Comparison of ENCODE assay signal across 17 mouse cellular contexts in the genomic region with DNA sequence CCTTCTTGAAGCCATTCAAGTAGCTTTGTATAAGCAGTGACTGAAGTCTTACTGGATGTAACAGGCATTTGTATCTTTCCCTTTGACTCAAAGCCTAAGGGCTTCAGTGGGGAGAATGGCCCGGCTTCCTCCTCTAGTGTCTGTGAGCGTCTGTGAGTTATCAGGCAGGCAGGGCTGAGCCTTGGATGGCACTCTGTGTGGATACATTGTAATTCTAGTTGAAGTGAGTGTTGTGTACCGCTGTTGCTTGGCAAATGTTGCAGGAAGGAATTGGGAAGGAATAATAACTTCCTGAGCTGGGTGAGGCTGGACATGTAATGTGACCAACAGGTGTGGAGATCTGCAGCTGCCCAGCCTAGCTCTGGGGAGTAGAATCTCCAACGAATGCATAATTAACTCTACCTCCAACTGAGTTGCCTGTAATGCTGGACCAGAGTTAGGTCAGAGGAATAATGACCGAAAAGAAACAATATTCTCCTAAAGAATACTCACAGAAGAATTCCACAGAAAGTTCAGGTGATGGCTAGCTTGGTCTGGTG.
A peak's percentile ranks its signal among the peaks of the same experiment; 100 is the strongest.
DNase-seq lines count a peak whose midpoint lies in the region; ATAC-seq lines count a peak whose summit lies in the region.
"Had no signal": no experiment of that assay in that cellular context is flagged by ENCODE, and none has a peak within 500 bp of the region (broad histone marks: within the 10 kb centered on the region; RNA-seq: fewer than 3 reads in every experiment).

No protein-coding gene starts in this region.

- no peak overlapping the region for H3K4me2 ChIP-seq in heart, embryonic 12.5 days
- no peak overlapping the region for H3K4me2 ChIP-seq in kidney, embryonic 15.5 days
- H3K4me2 ChIP-seq: forebrain, embryonic 13.5 days; heart, embryonic 13.5 days; hindbrain, embryonic 15.5 days had no signal

- H3K36me3 ChIP-seq in heart, embryonic 12.5 days = no peaks in the 10 kb centered on the region
- no peaks in the 10 kb centered on the region for H3K36me3 ChIP-seq in kidney, embryonic 15.5 days
- H3K36me3 ChIP-seq: heart, embryonic 13.5 days; hindbrain, embryonic 15.5 days had no signal

- 49% methylated on average over 5 of the region's 5 CpGs for WGBS in heart, embryonic 12.5 days
- WGBS in kidney, embryonic 15.5 days = 53% methylated on average over 5 of the region's 5 CpGs

- H3K9ac ChIP-seq in heart, embryonic 12.5 days = no peak overlapping the region
- no peak overlapping the region for H3K9ac ChIP-seq in kidney, embryonic 15.5 days
- H3K9ac ChIP-seq: forebrain, embryonic 13.5 days; forebrain, postnatal 0 days; heart, embryonic 13.5 days; hindbrain, embryonic 15.5 days had no signal

- ATAC-seq in heart, embryonic 12.5 days (ENCODE audit: insufficient number of reproducible peaks, low FRiP score) = no peak
- no peak for ATAC-seq in kidney, embryonic 15.5 days (replicated peaks; ENCODE audit: low FRiP score)
- no peak for ATAC-seq in cerebellum, adult (ENCODE audit: insufficient number of reproducible peaks, low FRiP score, low TSS enrichment)
- ATAC-seq: forebrain, embryonic 13.5 days; forebrain, postnatal 0 days had no signal

- H3K4me1 ChIP-seq in heart, embryonic 12.5 days (replicated peaks) = peaks cover 11% of the 10 kb centered on the region
- peaks cover 37% of the 10 kb centered on the region for H3K4me1 ChIP-seq in kidney, embryonic 15.5 days

- H3K27ac ChIP-seq in heart, embryonic 12.5 days (ENCODE audit: poor library complexity, severe bottlenecking) = no peak overlapping the region
- peak overlapping the region; percentile 73 for H3K27ac ChIP-seq in kidney, embryonic 15.5 days
- H3K27ac ChIP-seq: forebrain, embryonic 13.5 days; heart, embryonic 13.5 days; hindbrain, embryonic 15.5 days had no signal

- H3K4me3 ChIP-seq in heart, embryonic 12.5 days = no peak overlapping the region
- no peak overlapping the region for H3K4me3 ChIP-seq in kidney, embryonic 15.5 days (replicated peaks)
- H3K4me3 ChIP-seq: forebrain, embryonic 13.5 days; heart, embryonic 13.5 days; hindbrain, embryonic 15.5 days had no signal

- no peaks in the 10 kb centered on the region for H3K9me3 ChIP-seq in heart, embryonic 12.5 days (replicated peaks)
- no peaks in the 10 kb centered on the region for H3K9me3 ChIP-seq in kidney, embryonic 15.5 days (replicated peaks)
- H3K9me3 ChIP-seq: forebrain, embryonic 13.5 days; heart, embryonic 13.5 days; hindbrain, embryonic 15.5 days had no signal

- peaks cover 17% of the 10 kb centered on the region for H3K27me3 ChIP-seq in heart, embryonic 12.5 days (replicated peaks)
- no peaks in the 10 kb centered on the region for H3K27me3 ChIP-seq in kidney, embryonic 15.5 days
- H3K27me3 ChIP-seq: CH12.LX; hindbrain, embryonic 15.5 days had no signal

- DNase-seq in heart, adult 11 months = peak; percentile 79
- DNase-seq in kidney, adult 18-20 months = no peak
- peak; percentile 60 for DNase-seq in testis, postnatal 14 days (ENCODE audit: low spot score)
- DNase-seq in testis, postnatal 10 days (ENCODE audit: low spot score) = no peak
- DNase-seq: adrenal gland, adult 2 months; adrenal gland, postnatal 25 days; cerebellum, adult 2 months; forebrain, postnatal 0 days; gastrocnemius, postnatal 14 days; heart, postnatal 36 days had no signal

Comparison
In these comparisons a context has a peak if more than half of its experiments do, and no peak if none do; other contexts are left out.
1. DNase-seq: peak in heart, adult 11 months (single experiment) and testis, postnatal 14 days (single experiment); none in kidney, adult 18-20 months (single experiment) and testis, postnatal 10 days (single experiment).